Mouse (Mus musculus) myocyte (in vitro differentiated cells): ENCODE measurements around the gene Uba7. TPM values are rescaled to one million over a fixed set of nuclear protein-coding genes. Genes with fewer than 3 reads are reported as not detected.

Source experiments
- H3K27me3 ChIP-seq: one replicate; pipeline ENCODE4 v1.6.1; 2011; ENCODE audit not compliant: control insufficient read depth, insufficient read depth, insufficient read length
- H3K36me3 ChIP-seq: one replicate; pipeline ENCODE4 v1.6.1; 2011; ENCODE audit not compliant: control insufficient read depth, insufficient read depth
- H3K4me2 ChIP-seq: one replicate; pipeline ENCODE4 v1.6.1; 2011; ENCODE audit warnings: low read depth, control low read depth
- H3K4me3 ChIP-seq: one replicate; pipeline ENCODE4 v1.5.1; 2011; ENCODE audit warnings: mild to moderate bottlenecking, control low read depth, moderate library complexity
- H3K79me2 ChIP-seq: one replicate; pipeline ENCODE4 v1.6.1; 2011; ENCODE audit not compliant: control insufficient read depth, insufficient read depth
- H3ac ChIP-seq: one replicate; pipeline ENCODE4 v1.6.1; 2011; ENCODE audit not compliant: control insufficient read depth, insufficient read length
- CEBPB ChIP-seq: IDR thresholded peaks from 2 replicates; pipeline ENCODE4 v1.6.1; 2011; ENCODE audit warnings: mild to moderate bottlenecking, moderate library complexity; ENCODE audit not compliant: poor library complexity, insufficient read depth, severe bottlenecking
- E2F4 ChIP-seq: IDR thresholded peaks from one replicate; pipeline ENCODE4 v1.6.1; 2011; ENCODE audit warnings: mild to moderate bottlenecking, control low read depth, moderate library complexity; ENCODE audit not compliant: insufficient read depth
- MAX ChIP-seq: IDR thresholded peaks from one replicate; pipeline ENCODE4 v1.6.1; 2011; ENCODE audit warnings: low read depth, mild to moderate bottlenecking, control low read depth
- MYOD1 ChIP-seq, 3 experiments: IDR thresholded peaks; one replicate each; pipeline ENCODE4 v1.6.1; 2011; ENCODE audit warnings: control low read depth in 2 of 3, low read depth in 2 of 3, mild to moderate bottlenecking in 2 of 3, moderate library complexity in 1 of 3; ENCODE audit not compliant: insufficient read length in 2 of 3, control insufficient read depth in 1 of 3
- MYOG ChIP-seq, 3 experiments: IDR thresholded peaks; one replicate each; pipeline ENCODE4 v1.6.1; 2011; ENCODE audit warnings: control low read depth in 2 of 3, low read depth in 2 of 3, mild to moderate bottlenecking in 2 of 3; ENCODE audit not compliant: insufficient read length in 2 of 3, control insufficient read depth in 1 of 3, insufficient read depth in 1 of 3
- POLR2A ChIP-seq: IDR thresholded peaks from one replicate; pipeline ENCODE4 v1.6.1; 2011; ENCODE audit warnings: low read depth, mild to moderate bottlenecking, control low read depth, moderate library complexity; ENCODE audit not compliant: insufficient read length
- POLR2AphosphoS2 ChIP-seq: IDR thresholded peaks from one replicate; pipeline ENCODE4 v1.6.1; 2011; ENCODE audit warnings: low read depth, control low read depth; ENCODE audit not compliant: insufficient read length
- REST ChIP-seq: IDR thresholded peaks from one replicate; pipeline ENCODE4 v1.6.1; 2011; ENCODE audit warnings: mild to moderate bottlenecking, control low read depth, moderate library complexity; ENCODE audit not compliant: insufficient read depth, insufficient read length
- SRF ChIP-seq: IDR thresholded peaks from one replicate; pipeline ENCODE4 v1.6.1; 2011; ENCODE audit warnings: low read depth; ENCODE audit not compliant: control insufficient read depth, insufficient read length
- TCF12 ChIP-seq: IDR thresholded peaks from one replicate; pipeline ENCODE4 v1.6.1; 2011; ENCODE audit warnings: mild to moderate bottlenecking, control low read depth; ENCODE audit not compliant: poor library complexity, insufficient read depth, severe bottlenecking
- TCF3 ChIP-seq: IDR thresholded peaks from one replicate; pipeline ENCODE4 v1.6.1; 2011; ENCODE audit warnings: low read depth, control low read depth; ENCODE audit not compliant: insufficient read length
- USF1 ChIP-seq: IDR thresholded peaks from one replicate; pipeline ENCODE4 v1.6.1; 2011; ENCODE audit warnings: low read depth, mild to moderate bottlenecking, control low read depth, moderate library complexity
- polyA plus RNA-seq: library from polyadenylated mRNA; unstranded; fragments of >200 nt; fragmentation: generic; extraction: Trizol; gene quantifications from one replicate; pipeline ENCODE4 v1.2.1, GENCODE M21; 2012; ENCODE audit warnings: missing spikeins

The Uba7 gene
- polyA plus RNA-seq, 1 experiment, result 1.2 TPM

DNA sequence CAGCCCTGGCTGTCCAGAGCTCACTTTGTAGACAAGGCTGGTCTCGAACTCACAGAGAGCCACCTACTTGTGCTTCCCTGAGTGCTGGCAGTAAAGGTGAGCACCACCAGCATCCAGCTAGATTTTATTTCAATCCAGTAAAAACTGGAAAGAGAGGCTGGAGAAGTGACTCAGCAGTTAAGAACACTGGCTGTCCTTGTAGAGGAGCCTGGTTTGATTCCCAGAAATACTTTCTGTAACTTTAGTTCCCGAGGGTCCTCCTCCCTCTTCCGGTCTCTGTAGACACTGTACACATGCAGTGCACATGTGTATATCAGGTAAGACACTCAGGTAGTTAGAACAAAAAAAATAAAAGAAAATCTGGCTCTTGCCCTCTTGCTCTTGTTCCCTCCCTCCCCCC, 12.6 kb downstream of the Uba7 start:
- TF ChIP-seq TCF12 (no peak), E2F4 (no peak), POLR2A (no peak), MYOD1 (IDR thresholded peaks at IDR 0.05; ENCODE audit: control insufficient read depth in 1 of 3, insufficient read length in 2 of 3, low read depth in 2 of 3) (no peak), REST (no peak), MYOG (IDR thresholded peaks at IDR 0.05; ENCODE audit: control insufficient read depth in 1 of 3, insufficient read depth in 1 of 3, insufficient read length in 2 of 3, low read depth in 2 of 3) (no peak), MAX (no peak), SRF (no peak), USF1 (no peak), POLR2AphosphoS2 (no peak), CEBPB (no peak)
- no peaks in the 10 kb centered on the region for H3K79me2 ChIP-seq
- no peaks in the 10 kb centered on the region for H3K36me3 ChIP-seq
- H3K27me3 ChIP-seq, result peaks cover 4% of the 10 kb centered on the region
- H3K4me2 ChIP-seq, result no peak overlapping the region
- no peak overlapping the region for H3ac ChIP-seq
- H3K4me3 ChIP-seq, result no peak overlapping the region

DNA sequence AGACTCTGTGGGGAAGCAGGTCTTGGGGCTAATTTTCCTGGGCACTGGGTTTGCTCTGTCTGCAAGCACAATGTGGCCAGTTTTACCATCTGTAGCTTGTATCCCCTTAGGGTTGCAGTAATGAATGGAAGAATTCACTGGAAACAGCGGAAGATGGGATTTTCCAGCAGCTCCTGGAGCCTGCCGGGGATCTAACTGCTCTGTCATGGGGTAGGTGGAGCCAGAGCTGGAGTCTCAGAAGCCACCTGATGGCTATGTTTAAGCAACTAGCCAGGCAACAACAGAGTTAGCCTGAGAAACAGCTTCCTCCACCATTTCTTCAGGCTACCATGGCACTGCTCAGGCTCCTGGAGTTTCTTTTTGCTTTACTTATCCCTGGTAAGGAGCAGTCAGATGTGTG, 16.9 kb downstream of the Uba7 start, which contains the start of gene Cdhr4:
Cdhr4 (plus strand) TSS at position 301 of the 400 bp plus-strand sequence.
- H3K36me3 ChIP-seq, result no peaks in the 10 kb centered on the region
- no peak within 1 kb of the TSS for H3K4me3 ChIP-seq
- TF ChIP-seq MYOG (IDR thresholded peaks at IDR 0.05; ENCODE audit: control insufficient read depth in 1 of 3, insufficient read depth in 1 of 3, insufficient read length in 2 of 3, low read depth in 2 of 3), result no peak
- TF ChIP-seq REST, result no peak
- no peak for TF ChIP-seq CEBPB
- no peak for TF ChIP-seq TCF3
- no peak for TF ChIP-seq E2F4
- TF ChIP-seq MYOD1 (IDR thresholded peaks at IDR 0.05; ENCODE audit: control insufficient read depth in 1 of 3, insufficient read length in 2 of 3, low read depth in 2 of 3), result no peak
- TF ChIP-seq MAX, result no peak
- no peak for TF ChIP-seq USF1
- TF ChIP-seq SRF, result no peak
- no peak for TF ChIP-seq POLR2AphosphoS2
- TF ChIP-seq POLR2A, result no peak
- no peak for TF ChIP-seq TCF12
- peaks cover 14% of the 10 kb centered on the region for H3K27me3 ChIP-seq
- no peak within 1 kb of the TSS for H3K4me2 ChIP-seq
- no peaks in the 10 kb centered on the region for H3K79me2 ChIP-seq
- H3ac ChIP-seq, result no peak within 1 kb of the TSS

DNA sequence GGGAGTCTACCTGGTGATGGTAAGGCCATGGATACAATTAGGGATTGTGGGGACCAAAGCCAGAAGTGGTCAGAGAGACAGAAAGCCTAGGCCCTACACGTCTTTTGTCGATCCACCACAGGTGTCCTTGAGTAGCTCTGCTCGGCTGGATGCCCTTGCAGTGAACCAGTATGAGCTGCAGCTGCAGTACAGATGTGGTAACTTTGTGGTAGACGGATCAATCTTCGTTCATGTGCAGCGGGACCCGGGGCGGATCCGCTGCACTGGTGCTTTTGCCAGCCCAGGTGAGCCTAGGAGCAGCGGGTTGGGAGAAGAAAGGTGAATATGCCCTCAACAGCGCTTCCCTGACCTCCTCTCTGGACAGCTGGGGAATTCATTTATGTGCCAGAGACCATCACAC, 17.7 kb downstream of the Uba7 start:
- Histone ChIP-seq H3K4me2 (no peak overlapping the region), H3ac (no peak overlapping the region), H3K4me3 (no peak overlapping the region), H3K79me2 (no peaks in the 10 kb centered on the region), H3K36me3 (no peaks in the 10 kb centered on the region), H3K27me3 (peaks cover 22% of the 10 kb centered on the region)
- no peak for TF ChIP-seq SRF

DNA sequence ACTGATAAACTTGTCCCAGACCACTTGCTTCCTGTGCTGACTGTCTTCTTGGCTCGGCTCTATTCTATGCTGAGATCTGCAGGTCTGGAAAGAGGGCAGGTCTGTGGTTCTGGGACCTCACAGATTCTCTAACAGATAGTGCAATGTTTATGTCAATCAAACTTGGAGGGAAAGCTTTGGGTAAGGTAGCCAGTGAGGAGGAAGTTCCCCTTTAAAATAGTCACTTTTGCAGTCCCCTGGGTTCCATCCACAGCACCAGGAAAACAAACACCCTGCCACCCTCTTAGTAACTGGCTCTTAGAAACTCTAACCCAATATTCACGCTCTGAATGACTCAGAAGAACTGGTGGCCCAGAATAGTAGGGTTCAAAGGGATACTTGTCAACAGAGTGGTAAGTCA, 19.2 kb downstream of the Uba7 start:
- no peak overlapping the region for H3K4me2 ChIP-seq
- H3K27me3 ChIP-seq, result peaks cover 37% of the 10 kb centered on the region
- H3ac ChIP-seq, result no peak overlapping the region
- no peak for TF ChIP-seq SRF
- no peak for TF ChIP-seq MYOG (IDR thresholded peaks at IDR 0.05; ENCODE audit: control insufficient read depth in 1 of 3, insufficient read depth in 1 of 3, insufficient read length in 2 of 3, low read depth in 2 of 3)
- no peak for TF ChIP-seq USF1
- no peak for TF ChIP-seq MYOD1 (IDR thresholded peaks at IDR 0.05; ENCODE audit: control insufficient read depth in 1 of 3, insufficient read length in 2 of 3, low read depth in 2 of 3)
- TF ChIP-seq TCF3, result no peak
- TF ChIP-seq REST, result no peak
- no peak for TF ChIP-seq MAX
- TF ChIP-seq CEBPB, result no peak
- no peak for TF ChIP-seq TCF12
- no peak for TF ChIP-seq POLR2A
- H3K79me2 ChIP-seq, result no peaks in the 10 kb centered on the region
- H3K4me3 ChIP-seq, result no peak overlapping the region
- no peaks in the 10 kb centered on the region for H3K36me3 ChIP-seq

DNA sequence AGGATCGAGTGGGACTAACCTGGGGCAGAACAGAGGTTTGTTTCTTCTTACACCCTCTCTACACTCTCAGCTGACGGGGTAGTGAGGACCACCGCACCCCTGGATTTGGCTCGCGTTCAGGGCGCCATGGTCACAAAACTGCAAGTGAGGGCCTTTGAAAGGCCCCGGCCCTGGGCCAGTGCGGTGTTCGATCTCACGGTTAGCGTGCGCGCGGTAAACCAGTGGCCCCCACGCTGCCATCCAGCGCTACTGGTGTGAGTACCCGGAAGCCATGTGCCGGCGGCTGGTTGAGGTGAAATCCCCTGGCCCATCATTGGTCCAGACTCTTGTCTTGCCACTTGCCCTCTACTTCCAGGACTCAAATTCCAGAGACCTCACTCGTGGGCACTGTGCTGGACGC, 20.2 kb downstream of the Uba7 start:
- Histone ChIP-seq H3K4me3 (no peak overlapping the region), H3K79me2 (no peaks in the 10 kb centered on the region), H3K36me3 (no peaks in the 10 kb centered on the region), H3K4me2 (no peak overlapping the region), H3K27me3 (peaks cover 40% of the 10 kb centered on the region), H3ac (no peak overlapping the region)
- TF ChIP-seq POLR2AphosphoS2 (no peak), MAX (no peak), USF1 (no peak), POLR2A (no peak), REST (no peak), MYOD1 (IDR thresholded peaks at IDR 0.05; ENCODE audit: control insufficient read depth in 1 of 3, insufficient read length in 2 of 3, low read depth in 2 of 3) (no peak), SRF (no peak), CEBPB (no peak)
